In the genomic region with DNA sequence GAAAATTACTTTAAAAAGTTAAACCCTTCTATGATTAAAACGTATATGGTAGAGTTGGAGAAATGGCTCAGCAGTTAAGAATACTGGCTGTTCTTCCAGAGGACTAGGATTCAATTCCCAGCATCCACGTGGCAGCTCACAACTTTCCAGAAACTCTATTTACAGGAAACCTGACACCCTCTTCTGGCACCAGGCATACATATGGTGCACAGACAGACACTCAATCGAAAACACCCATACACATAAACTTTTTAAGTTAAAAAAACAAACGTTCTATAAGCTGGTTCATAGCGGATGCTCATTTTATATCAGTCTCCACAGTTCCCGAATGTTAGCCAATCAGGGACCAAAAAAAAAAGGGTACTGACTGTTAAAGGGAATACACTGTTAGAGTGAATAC, we compare ENCODE assay signal across 25 mouse cellular contexts.
"Had no signal": no experiment of that assay in that cellular context is flagged by ENCODE, and none has a peak within 500 bp of the region (broad histone marks: within the 10 kb centered on the region; RNA-seq: fewer than 3 reads in every experiment).

No protein-coding gene starts in this region.

- H3K27me3 ChIP-seq: heart, embryonic 13.5 days; heart, embryonic 15.5 days; hindbrain, embryonic 12.5 days; intestine, embryonic 15.5 days; limb, embryonic 13.5 days; limb, embryonic 15.5 days; liver, embryonic 12.5 days had no signal

- H3K9ac ChIP-seq: heart, embryonic 13.5 days; heart, embryonic 15.5 days; hindbrain, embryonic 12.5 days; hindbrain, embryonic 14.5 days; intestine, embryonic 15.5 days; limb, embryonic 13.5 days; limb, embryonic 15.5 days; liver, embryonic 12.5 days; liver, embryonic 14.5 days had no signal

- ATAC-seq: hindbrain, embryonic 16.5 days; inflammation-experienced regulatory T-cells, adult 6 months had no signal

- H3K4me3 ChIP-seq: heart, embryonic 10.5 days; heart, embryonic 13.5 days; heart, embryonic 15.5 days; hindbrain, embryonic 10.5 days; hindbrain, embryonic 12.5 days; intestine, embryonic 15.5 days; limb, embryonic 13.5 days; limb, embryonic 15.5 days; liver, embryonic 12.5 days had no signal

- H3K4me2 ChIP-seq: heart, embryonic 13.5 days; heart, embryonic 15.5 days; hindbrain, embryonic 12.5 days; hindbrain, embryonic 14.5 days; intestine, embryonic 15.5 days; limb, embryonic 13.5 days; limb, embryonic 15.5 days; liver, embryonic 12.5 days had no signal

- H3K4me1 ChIP-seq: heart, embryonic 15.5 days; hindbrain, embryonic 10.5 days; hindbrain, embryonic 12.5 days; limb, embryonic 13.5 days; limb, embryonic 15.5 days had no signal

- H3K36me3 ChIP-seq: heart, embryonic 10.5 days; heart, embryonic 13.5 days; heart, embryonic 15.5 days; hindbrain, embryonic 10.5 days; hindbrain, embryonic 12.5 days; intestine, embryonic 15.5 days; limb, embryonic 13.5 days; limb, embryonic 15.5 days; liver, embryonic 12.5 days had no signal

- H3K27ac ChIP-seq: heart, embryonic 13.5 days; heart, embryonic 15.5 days; hindbrain, embryonic 10.5 days; hindbrain, embryonic 12.5 days; hindbrain, embryonic 14.5 days; intestine, embryonic 15.5 days; kidney, postnatal 0 days; limb, embryonic 13.5 days; limb, embryonic 15.5 days; liver, embryonic 12.5 days; liver, embryonic 14.5 days had no signal

- DNase-seq: gastrocnemius, postnatal 14 days; gastrocnemius, postnatal 36 days; heart, adult 18-20 months; heart, postnatal 14 days; heart, postnatal 36 days; kidney, adult 18-20 months; kidney, adult 8-10 months; kidney, postnatal 14 days; kidney, postnatal 36 days; layer of hippocampus, adult 9-11 months; left cerebral cortex, postnatal 4 days had no signal

- H3K9me3 ChIP-seq: heart, embryonic 10.5 days; heart, embryonic 13.5 days; heart, embryonic 15.5 days; hindbrain, embryonic 10.5 days; hindbrain, embryonic 12.5 days; intestine, embryonic 15.5 days; limb, embryonic 13.5 days; limb, embryonic 15.5 days; liver, embryonic 12.5 days had no signal
